Mouse (Mus musculus) forebrain, postnatal 0 days (tissue): ENCODE results near the gene Abcc8. TPM values are rescaled to one million over a fixed set of nuclear protein-coding genes. Genes with fewer than 3 reads are reported as not detected.

ENCODE experiments used
- ATAC-seq: fragments of 200-750 bp; cut with Nextera tagmentation; 2 replicates; pipeline ENCODE4 v1.8.0; 2017; ENCODE audit warnings: mild to moderate bottlenecking, moderate library complexity
- DNase-seq: peaks from one replicate; pipeline ENCODE4 v3.0.0-alpha.2; 2015
- H3K27ac ChIP-seq: fragments of 300-500 bp; sonication (generic); 2 replicates; pipeline ENCODE4 v1.5.1; 2014; ENCODE audit warnings: low read depth, mild to moderate bottlenecking, antibody characterized with exemption, low read length, moderate library complexity, mixed read lengths
- H3K27me3 ChIP-seq: fragments of 300-500 bp; sonication (generic); 2 replicates; pipeline ENCODE4 v1.6.1; 2014; ENCODE audit warnings: mild to moderate bottlenecking, low read length, mixed read lengths; ENCODE audit not compliant: insufficient read depth
- H3K36me3 ChIP-seq: fragments of 300-500 bp; sonication (generic); 2 replicates; pipeline ENCODE4 v1.6.1; 2014; ENCODE audit warnings: mild to moderate bottlenecking, moderate library complexity; ENCODE audit not compliant: insufficient read depth
- H3K4me1 ChIP-seq: fragments of 300-500 bp; sonication (generic); 2 replicates; pipeline ENCODE4 v1.6.1; 2014; ENCODE audit warnings: antibody characterized with exemption; ENCODE audit not compliant: insufficient read depth
- H3K4me2 ChIP-seq: fragments of 300-500 bp; sonication (generic); 2 replicates; pipeline ENCODE4 v1.6.1; 2014; ENCODE audit warnings: low read depth, mild to moderate bottlenecking, moderate library complexity
- H3K4me3 ChIP-seq: fragments of 300-500 bp; sonication (generic); 2 replicates; pipeline ENCODE4 v1.5.1; 2014; ENCODE audit warnings: low read depth, low read length, mixed read lengths
- H3K9ac ChIP-seq: fragments of 300-500 bp; sonication (generic); 2 replicates; pipeline ENCODE4 v1.6.1; 2014; ENCODE audit warnings: mild to moderate bottlenecking
- H3K9me3 ChIP-seq: fragments of 300-500 bp; sonication (generic); 2 replicates; pipeline ENCODE4 v1.6.1; 2016; ENCODE audit warnings: low read length
- CTCF ChIP-seq: sonication (generic); IDR thresholded peaks from 2 replicates; pipeline ENCODE4 v1.5.1; 2016; ENCODE audit warnings: antibody characterized with exemption, control low read depth, low read depth
- WGBS: fragments of 180-500 bp; shearing (Covaris S2); extraction: QIAGEN DNeasy Blood & Tissue Kit; methylation state at CpG from one replicate; pipeline ENCODE4 v1.1.7; 2014; 5-methylcytosine and 5-hydroxymethylcytosine counted together
- polyA plus RNA-seq: library from polyadenylated mRNA; unstranded; fragments of >200 nt; fragmentation: Nextera tagmentation; extraction: Ambion mirVana; gene quantifications from 2 replicates; pipeline ENCODE4 v1.2.1, GENCODE M21; 2015
- total RNA-seq: library from RNA; depleted of rRNA; stranded (reverse); fragments of >200 nt; gene quantifications from 2 replicates; pipeline ENCODE4 v1.2.3, GENCODE M21; 2014; rRNA removed

Abcc8 gene
- total RNA-seq (11.5 and 18.9 TPM in 2 replicates), polyA plus RNA-seq (6.7 and 7.0 TPM in 2 replicates)

GRCm38 (mm10) chr7:46179431-46180275 lies at the start of gene Abcc8:
TSS of gene Abcc8 (minus strand) at chr7:46180033.
- TF ChIP-seq CTCF, result peak; percentile 32
- Histone ChIP-seq H3K27me3 (no peaks in the 10 kb centered on the region), H3K4me1 (no peaks in the 10 kb centered on the region), H3K36me3 (no peaks in the 10 kb centered on the region), H3K9ac (peak within 1 kb of the TSS; percentile 68), H3K4me3 (peak within 1 kb of the TSS; percentile 63), H3K4me2 (peak within 1 kb of the TSS; percentile 84), H3K27ac (no peak within 1 kb of the TSS), H3K9me3 (no peaks in the 10 kb centered on the region)
- WGBS, result 1% methylated on average over 65 of the region's 75 CpGs
- peak; percentile 53 for DNase-seq
- peak; percentile 81 for ATAC-seq

GRCm38 (mm10) chr7:46226936-46227335 lies 47.1 kb upstream of the Abcc8 start:
- ATAC-seq (peak; percentile 90), DNase-seq (peak; percentile 86)
- H3K4me3 ChIP-seq, result no peak overlapping the region
- TF ChIP-seq CTCF, result no peak
- H3K9ac ChIP-seq, result no peak overlapping the region
- H3K27me3 ChIP-seq, result no peaks in the 10 kb centered on the region
- 0 out of 2 replicates have a peak overlapping the region, but pooled peaks have one; percentile 35 for H3K27ac ChIP-seq
- no peaks in the 10 kb centered on the region for H3K36me3 ChIP-seq
- H3K4me2 ChIP-seq, result no peak overlapping the region
- no peaks in the 10 kb centered on the region for H3K9me3 ChIP-seq
- no peaks in the 10 kb centered on the region for H3K4me1 ChIP-seq
- WGBS, result 35% methylated on average over 4 of the region's 4 CpGs

- no peaks in the 10 kb centered on the region for H3K4me1 ChIP-seq
- no peaks in the 10 kb centered on the region for H3K27me3 ChIP-seq
- no peak overlapping the region for H3K4me2 ChIP-seq
- H3K4me3 ChIP-seq, result no peak overlapping the region
- DNase-seq (peak; percentile 49), ATAC-seq (no peak)
- H3K9me3 ChIP-seq, result no peaks in the 10 kb centered on the region
- H3K27ac ChIP-seq, result no peak overlapping the region
- peak; percentile 70 for TF ChIP-seq CTCF
- no peaks in the 10 kb centered on the region for H3K36me3 ChIP-seq
- H3K9ac ChIP-seq, result no peak overlapping the region
- 33% methylated on average over 7 of the region's 7 CpGs for WGBS
These were observed 46.4 kb upstream of the Abcc8 start for GRCm38 (mm10) chr7:46226253-46226652.

GRCm38 (mm10) chr7:46220591-46221129 lies 40.8 kb upstream of the Abcc8 start:
- H3K36me3 ChIP-seq, result no peaks in the 10 kb centered on the region
- no peak for ATAC-seq
- no peaks in the 10 kb centered on the region for H3K4me1 ChIP-seq
- no peaks in the 10 kb centered on the region for H3K27me3 ChIP-seq
- H3K9ac ChIP-seq, result no peak overlapping the region
- no peaks in the 10 kb centered on the region for H3K9me3 ChIP-seq
- H3K4me3 ChIP-seq, result no peak overlapping the region
- H3K27ac ChIP-seq, result no peak overlapping the region
- H3K4me2 ChIP-seq, result no peak overlapping the region
- 77% methylated on average over 8 of the region's 8 CpGs for WGBS
- DNase-seq, result no peak
- no peak for TF ChIP-seq CTCF

- DNase-seq (no peak), ATAC-seq (peak; percentile 55; the same call in 1 of the 2 replicates)
- TF ChIP-seq CTCF, result no peak
- H3K4me2 ChIP-seq, result no peak overlapping the region
- no peak overlapping the region for H3K4me3 ChIP-seq
- no peak overlapping the region for H3K9ac ChIP-seq
- no peaks in the 10 kb centered on the region for H3K9me3 ChIP-seq
- H3K36me3 ChIP-seq, result no peaks in the 10 kb centered on the region
- H3K27ac ChIP-seq, result no peak overlapping the region
- H3K27me3 ChIP-seq, result no peaks in the 10 kb centered on the region
- 15% methylated on average over 11 of the region's 11 CpGs for WGBS
- no peaks in the 10 kb centered on the region for H3K4me1 ChIP-seq
These were observed 38.6 kb upstream of the Abcc8 start for GRCm38 (mm10) chr7:46218415-46218814.

GRCm38 (mm10) chr7:46216481-46216880 lies 36.6 kb upstream of the Abcc8 start:
- Histone ChIP-seq H3K27me3 (no peaks in the 10 kb centered on the region), H3K36me3 (no peaks in the 10 kb centered on the region), H3K4me1 (no peaks in the 10 kb centered on the region), H3K27ac (no peak overlapping the region), H3K4me2 (no peak overlapping the region), H3K9ac (no peak overlapping the region), H3K9me3 (no peaks in the 10 kb centered on the region), H3K4me3 (no peak overlapping the region)
- DNase-seq (no peak), ATAC-seq (no peak)
- 41% methylated on average over 2 of the region's 2 CpGs for WGBS
- no peak for TF ChIP-seq CTCF

GRCm38 (mm10) chr7:46210276-46210675 lies 30.4 kb upstream of the Abcc8 start:
- TF ChIP-seq CTCF, result no peak
- no peak for ATAC-seq
- no peaks in the 10 kb centered on the region for H3K27me3 ChIP-seq
- no peak overlapping the region for H3K9ac ChIP-seq
- H3K27ac ChIP-seq, result no peak overlapping the region
- H3K9me3 ChIP-seq, result no peaks in the 10 kb centered on the region
- no peak overlapping the region for H3K4me2 ChIP-seq
- 90% methylated on average over 6 of the region's 6 CpGs for WGBS
- DNase-seq, result no peak
- H3K4me1 ChIP-seq, result no peaks in the 10 kb centered on the region
- H3K4me3 ChIP-seq, result no peak overlapping the region
- H3K36me3 ChIP-seq, result no peaks in the 10 kb centered on the region
